Mouse (Mus musculus): ENCODE results near the gene Mrpl2.

Gene Mrpl2

DNA sequence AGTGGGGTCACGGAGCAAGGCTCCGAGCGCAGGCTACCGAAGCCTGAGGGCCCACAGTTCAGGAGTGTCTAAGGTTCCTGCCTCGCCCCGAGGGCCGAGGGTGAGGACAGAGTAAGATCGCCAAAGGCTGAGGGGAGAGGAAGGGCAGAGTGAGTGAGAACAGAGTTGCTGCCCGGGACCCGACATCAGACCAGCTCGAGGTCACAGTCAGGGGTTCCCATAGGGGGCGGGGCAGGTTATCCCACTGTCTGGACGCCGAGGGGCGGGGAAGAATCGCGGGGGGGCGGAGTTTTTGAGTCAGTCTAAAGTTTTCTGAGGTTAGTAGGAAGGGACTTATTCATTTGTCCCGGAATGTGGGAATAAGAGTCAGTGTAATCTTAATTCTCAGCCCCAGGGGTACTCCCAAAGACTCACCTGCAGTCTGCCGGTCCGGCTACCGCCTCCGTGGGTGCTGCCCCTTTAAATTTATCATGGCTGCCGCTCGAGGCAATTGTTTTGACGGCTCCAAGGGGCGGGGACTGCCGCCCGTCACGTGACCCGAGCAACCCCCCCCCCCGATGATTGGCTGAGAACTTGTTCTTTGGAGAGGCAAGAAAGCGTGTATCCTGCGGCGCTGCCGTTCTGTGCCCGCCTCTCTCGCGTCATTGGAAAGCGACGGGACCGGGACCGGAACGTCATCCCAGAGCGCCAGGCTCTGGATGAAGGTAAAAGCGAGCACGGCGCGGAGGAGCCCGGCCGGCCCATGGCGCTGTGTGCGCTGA is at the start of gene Mrpl2, which contains the start of gene Klc4:
Gene Mrpl2, plus strand, starts transcription at position 669 of the 761 bp plus-strand sequence.
Gene Klc4, minus strand, starts transcription at position 462 of the 761 bp plus-strand sequence.
- peak; percentile 98 for DNase-seq

DNA sequence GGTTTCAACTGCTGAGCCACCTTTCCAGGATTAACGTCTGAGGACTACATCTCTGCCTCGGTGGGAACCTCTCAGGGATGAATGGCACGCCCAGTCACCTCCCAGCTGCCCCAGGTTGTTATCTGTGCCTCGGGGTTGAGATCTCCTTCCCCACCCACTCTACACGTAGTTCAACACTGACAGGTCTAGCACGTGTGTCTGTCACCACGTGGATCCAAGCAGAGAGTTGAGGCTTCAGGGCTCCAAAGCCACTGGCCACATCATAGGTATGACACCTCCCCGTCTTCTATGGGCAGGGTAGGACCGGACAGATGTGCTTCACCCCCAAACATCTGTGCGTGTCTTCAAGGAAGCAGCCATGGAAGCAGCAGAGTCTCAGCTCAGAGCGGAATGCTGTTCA is 48.1 kb upstream of the Mrpl2 start:
- DNase-seq: no peak

GRCm38 (mm10) chr17:46598963-46599362 is 47.1 kb upstream of the Mrpl2 start:
- DNase-seq: no peak

DNA sequence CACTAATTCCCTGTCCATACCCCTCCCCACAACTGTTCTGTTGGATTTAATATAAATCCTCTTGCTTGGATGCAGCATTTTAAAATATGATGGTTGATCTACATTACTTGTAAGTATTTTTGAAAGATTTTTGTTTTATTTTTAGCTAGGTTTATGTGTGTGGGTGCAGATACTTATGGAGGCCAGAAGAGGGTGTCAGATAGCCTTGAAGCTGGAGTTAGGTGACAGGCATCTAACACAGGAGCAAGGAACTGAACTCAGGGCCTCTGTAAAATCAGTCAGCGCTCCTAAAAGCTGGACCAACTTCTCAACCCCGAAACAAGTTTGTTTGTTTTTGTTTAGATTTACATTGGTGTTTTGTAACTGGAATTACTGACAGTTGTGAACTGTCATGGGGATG is 45.5 kb upstream of the Mrpl2 start:
- no peak for DNase-seq

- no peak for DNase-seq
These were observed 43.8 kb upstream of the Mrpl2 start for GRCm38 (mm10) chr17:46602212-46602611.

GRCm38 (mm10) chr17:46603229-46603628 is 42.8 kb upstream of the Mrpl2 start:
- DNase-seq: no peak

DNA sequence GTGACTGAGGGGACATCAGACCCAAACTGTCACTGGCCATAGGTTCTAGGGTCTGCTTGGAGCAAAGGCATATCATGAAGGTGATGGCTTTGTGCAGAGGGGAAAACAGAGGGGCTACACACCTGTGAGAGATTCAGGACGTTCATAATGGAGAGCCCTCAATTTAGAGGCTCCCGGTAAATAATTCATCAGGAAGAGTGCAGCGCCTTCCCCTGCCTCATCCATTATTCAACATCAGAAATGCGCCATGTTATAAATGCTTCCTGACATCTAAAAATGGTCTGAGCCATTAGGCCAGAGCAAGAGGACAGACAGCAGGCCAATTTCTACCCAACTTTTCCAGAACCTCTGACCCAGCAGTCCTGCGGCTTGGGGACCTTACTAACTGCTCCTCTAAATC is 40.9 kb upstream of the Mrpl2 start:
- no peak for DNase-seq

DNA sequence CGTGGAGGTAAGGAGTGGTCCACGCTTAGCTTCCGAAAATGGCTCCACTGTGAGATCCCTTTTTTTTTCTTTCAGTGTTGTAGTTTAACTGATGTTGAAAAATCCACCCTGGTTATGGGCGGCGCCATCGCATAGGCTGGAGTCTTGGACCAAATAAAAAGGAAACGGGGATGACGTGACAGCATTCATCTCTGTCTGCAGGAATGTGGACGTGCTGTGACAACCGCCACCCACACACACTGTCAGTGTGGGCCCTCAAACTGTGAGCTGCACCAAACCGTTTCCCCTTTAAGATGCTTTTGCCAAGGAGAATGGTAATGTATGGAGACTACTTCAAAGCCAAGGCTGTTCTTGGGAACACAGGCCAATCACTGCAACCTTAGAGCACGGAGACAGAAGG is 40.0 kb upstream of the Mrpl2 start:
- no peak for DNase-seq

- DNase-seq: no peak
These were observed 36.1 kb upstream of the Mrpl2 start for GRCm38 (mm10) chr17:46609721-46610514.

- DNase-seq: no peak
These were observed 34.7 kb upstream of the Mrpl2 start for GRCm38 (mm10) chr17:46611316-46611715.

GRCm38 (mm10) chr17:46612189-46612588 is 33.8 kb upstream of the Mrpl2 start:
- no peak for DNase-seq

DNA sequence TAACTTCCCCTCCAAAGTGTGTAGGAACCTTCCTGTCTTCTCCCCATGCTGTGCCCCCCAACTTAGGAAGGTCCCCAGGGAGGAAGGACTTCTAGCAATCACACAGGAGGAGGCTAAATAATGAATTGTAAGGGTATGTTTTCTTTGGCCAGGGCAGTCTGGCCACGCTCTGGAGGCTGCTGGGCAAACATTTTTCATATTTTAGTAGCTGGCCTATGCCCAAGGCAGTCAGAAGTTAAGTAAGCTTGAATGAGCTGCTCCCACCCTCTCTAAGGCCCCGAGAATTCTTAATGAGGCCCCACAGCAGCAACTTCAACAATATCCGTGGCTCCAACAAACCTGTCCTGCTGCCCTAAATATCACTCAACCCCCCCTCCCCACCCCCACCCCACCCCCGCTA is 33.2 kb upstream of the Mrpl2 start:
- DNase-seq: no peak

- no peak for DNase-seq
These were observed 32.8 kb upstream of the Mrpl2 start for GRCm38 (mm10) chr17:46613229-46613628.

DNA sequence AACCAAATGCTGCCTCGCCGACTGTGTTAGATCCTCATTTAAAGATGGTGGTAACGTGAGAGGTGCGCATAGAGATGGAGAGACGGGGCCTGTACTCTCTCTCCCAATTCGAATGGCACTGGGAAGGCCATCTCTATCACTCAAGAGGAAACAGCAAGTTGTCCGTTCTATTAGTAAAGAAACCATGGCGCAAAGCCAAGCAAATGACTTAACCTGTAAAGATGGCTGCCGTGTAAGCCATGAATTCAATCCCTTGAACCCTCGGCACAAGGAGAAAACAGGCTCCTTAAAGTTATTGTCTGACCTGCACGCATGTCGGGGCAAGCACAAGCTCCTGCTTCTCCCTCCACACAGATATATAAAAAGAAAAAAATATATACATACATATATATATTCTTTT is 28.2 kb upstream of the Mrpl2 start:
- DNase-seq: no peak

DNA sequence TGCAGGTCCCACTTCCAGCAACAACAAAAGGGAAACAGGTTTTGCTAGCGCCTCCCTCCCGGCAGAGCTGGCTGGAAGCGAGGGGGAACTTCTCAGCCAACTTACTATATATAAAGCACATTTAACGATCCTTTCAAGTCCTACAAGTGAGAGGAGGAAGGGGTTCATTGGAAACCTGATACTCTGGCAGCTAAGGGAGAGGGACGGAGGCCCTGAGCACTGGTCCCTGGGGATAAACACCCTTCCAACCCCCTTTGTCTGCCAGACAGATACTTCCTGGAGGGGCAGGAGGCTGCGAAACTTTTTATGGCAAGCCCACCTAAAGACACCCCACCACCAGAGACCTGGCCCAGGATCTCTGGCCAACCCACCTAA is 27.6 kb upstream of the Mrpl2 start:
- DNase-seq: no peak

DNA sequence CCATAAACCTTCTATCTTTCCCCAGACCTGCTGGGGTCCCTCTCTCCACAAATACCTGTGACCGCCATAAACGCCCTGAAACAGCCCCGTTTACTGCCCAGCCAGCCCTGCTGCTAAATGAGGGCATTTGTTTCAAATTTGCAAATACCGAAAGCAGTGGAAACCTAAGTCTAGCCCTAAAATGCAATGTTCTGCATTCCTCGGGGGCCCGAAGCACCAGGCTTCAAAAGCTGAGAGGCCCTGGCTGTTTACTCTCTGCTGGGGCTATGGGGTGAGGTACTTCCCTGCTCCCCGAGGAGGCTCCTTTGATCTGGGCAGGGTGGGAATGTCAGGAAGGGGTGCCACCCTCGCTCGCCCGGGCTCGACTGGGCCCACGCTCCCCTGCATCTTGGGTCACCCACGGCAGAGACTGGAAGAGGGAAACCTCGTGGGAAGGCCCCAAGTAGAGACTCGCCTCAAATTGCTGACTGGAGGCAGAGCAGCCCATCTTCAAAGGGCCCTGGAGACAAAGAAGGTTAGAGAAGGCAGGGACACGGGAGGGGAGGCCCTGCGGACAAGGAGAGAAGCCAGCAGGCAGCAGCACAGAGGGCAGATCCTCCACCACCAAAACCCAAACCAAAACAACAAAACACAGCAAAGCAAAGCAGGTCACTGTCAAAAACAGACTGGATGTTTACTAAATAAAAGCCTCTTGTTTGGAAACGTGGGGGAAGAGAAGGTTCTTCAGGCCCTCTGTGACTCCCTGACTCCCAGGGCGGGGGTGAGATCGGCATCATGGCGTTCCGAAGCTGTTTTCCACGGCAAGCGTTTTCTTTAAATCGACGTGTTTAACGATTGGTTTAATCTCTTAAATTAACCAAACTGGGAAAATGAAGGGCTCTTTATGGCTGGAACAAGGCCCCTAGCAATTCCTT is 27.0 kb upstream of the Mrpl2 start:
- no peak for DNase-seq

DNA sequence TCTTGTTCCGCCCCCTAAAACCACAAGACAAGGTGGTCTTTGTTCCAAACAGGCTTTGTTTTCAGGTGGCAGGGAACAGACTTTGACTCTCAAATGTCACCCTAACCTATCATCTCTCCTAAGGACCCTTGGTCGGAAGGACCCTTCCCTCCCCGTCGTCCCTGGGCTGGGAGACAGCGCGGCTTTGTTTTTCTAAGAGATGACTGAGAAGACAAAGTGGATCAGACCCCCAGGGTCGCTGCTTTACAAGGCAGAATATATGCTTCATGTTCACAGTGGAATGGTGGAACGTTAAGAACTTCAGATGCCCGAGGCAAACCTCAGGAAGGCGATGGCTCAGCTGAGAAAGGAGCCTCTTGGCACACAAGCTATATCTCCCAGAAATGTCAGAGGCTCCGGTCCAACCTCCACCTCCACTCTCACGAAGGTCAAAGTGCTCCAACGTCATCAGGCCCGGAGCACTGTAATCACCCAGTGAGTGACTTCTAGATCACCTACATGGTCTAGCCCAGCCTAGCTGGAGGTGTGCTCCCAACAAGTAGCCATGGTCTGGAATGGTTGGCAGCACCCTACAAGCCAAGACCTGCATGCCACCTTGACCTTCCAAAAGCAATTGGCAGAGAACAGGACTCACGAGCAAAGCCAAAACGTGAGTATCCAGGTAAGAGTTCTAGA is 26.2 kb upstream of the Mrpl2 start:
- DNase-seq: no peak

- peak; percentile 49 for DNase-seq
These were observed 24.7 kb upstream of the Mrpl2 start for GRCm38 (mm10) chr17:46621324-46621723.

DNA sequence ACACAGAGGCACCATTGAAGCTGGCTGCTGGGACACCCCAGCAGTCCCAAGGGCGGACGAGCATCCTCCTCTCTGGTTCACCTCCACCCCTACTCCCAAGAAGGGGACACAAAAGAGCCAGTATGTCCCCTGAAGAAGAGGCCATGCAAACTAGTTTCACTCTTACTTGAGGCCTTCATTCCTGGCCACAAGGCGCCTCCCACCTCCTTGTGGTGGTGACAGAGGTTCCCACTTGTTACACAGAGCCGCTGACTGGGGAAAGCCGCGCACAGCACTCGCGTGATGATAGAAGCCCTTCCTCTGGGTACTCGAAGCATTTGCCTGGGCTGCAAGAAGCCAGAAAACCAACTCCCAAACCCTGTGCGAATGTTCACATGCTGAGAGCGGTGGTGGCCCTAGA is 23.8 kb upstream of the Mrpl2 start:
- DNase-seq: no peak

DNA sequence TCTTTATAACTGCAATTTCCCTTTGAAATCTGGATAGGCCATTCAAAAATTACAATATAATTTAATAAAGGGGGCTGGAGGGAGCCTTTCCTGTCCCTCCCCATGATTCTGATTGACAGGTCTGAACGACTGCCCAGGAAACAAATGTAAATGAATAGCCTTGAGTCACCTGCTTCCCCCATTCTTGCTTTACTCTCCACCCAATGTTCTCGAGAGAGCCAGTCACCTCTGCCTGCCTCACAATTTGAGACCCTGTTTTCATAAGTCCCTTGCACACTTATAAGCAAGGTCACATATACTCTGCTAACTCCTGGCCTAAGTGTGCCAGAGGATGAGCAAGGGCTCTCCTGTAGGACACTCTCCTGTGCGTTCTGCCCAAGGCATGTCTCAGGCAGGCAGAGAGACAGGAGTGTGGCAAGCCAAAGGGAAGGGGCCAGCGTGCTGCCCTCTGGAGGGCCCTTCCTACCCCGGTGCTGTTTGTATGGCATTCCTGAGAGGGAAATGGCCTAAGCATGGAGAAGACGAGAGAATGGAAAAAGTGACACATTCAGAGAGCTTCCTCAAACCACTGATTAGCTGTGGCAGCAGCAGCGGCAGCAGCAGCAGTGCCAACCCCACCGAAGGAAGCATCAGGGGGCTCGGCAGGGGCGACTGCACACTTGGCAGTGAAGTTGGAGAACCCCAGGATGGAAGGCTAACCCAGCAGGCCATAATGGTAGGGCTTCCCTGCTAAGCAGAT is 22.0 kb upstream of the Mrpl2 start:
- no peak for DNase-seq

GRCm38 (mm10) chr17:46624598-46624997 is 21.4 kb upstream of the Mrpl2 start:
- no peak for DNase-seq

DNA sequence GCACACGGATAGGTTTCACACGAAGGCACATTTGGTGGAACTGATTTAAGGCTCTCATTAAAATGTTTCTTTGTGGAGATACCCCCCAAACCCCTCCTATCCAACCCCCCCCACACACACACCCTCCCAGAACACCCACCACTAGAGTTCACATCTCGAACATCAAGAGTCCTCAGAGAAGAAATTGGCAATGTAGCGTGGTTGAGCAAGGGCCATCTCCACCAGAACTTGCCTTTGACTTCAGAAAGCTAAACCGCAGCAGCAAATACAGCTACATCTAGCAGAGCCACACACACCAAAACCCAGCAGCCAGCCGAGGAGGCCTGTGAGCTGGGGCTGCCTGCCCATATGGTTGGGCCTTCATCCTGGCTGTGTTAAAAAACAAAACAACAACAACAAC is 18.6 kb upstream of the Mrpl2 start:
- no peak for DNase-seq

Data from cerebellum, adult 11 months (tissue).